Mouse (Mus musculus): ENCODE measurements around the gene Lama2.
"Not testable (repeated sequence)": the region's sequence is repeated elsewhere in the genome, so short reads cannot be mapped to it uniquely, and the experiment has no call there.

The Lama2 gene

DNA sequence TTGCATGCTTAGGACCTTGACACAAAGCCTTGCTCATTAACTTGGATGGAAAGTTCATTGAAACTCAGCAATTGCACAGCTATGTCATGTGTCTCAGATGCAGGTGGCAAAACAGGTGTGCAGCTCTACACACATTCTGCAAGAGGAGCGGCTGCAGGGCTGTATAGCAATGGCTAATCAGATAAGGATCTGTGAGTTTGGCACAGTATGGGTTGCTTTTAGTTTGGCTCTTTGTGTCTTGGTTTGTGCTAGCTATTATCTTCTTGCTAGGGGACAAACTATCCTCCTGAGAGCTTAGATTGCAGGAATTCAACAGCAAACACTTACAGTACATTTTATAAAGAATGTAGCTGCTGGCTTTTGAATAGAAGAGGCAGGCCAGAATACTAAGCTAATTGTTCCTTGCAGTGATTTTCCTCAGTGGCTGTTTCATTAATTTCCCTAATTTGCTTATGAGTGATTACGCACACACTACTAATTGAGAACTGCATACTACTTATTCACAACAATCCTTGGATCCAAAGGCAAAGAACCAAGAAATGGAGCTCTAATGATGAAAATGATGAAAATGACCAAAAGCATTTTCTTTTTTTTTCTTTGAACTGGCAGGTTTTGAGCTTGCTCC is 617.9 kb downstream of the Lama2 start:
- DNase-seq, result no peak

DNA sequence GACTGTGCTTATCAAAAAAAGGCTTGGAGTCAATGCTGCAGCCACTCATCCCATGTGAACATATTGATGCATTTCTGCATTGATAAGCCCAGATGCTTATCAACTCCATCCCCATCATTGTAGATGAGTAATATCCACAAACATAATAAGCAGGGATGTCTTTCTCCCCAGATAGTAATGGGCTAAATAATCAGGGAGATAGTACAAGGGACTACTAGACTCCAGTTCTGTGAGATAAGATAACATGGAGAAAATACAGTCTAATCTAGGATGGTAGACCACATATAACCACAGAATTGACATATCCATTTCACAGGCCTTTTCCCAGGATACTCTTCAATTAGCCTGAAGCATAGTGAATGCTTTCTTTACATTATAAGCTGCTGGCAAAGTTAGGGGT is 622.9 kb downstream of the Lama2 start:
- no peak for DNase-seq

DNA sequence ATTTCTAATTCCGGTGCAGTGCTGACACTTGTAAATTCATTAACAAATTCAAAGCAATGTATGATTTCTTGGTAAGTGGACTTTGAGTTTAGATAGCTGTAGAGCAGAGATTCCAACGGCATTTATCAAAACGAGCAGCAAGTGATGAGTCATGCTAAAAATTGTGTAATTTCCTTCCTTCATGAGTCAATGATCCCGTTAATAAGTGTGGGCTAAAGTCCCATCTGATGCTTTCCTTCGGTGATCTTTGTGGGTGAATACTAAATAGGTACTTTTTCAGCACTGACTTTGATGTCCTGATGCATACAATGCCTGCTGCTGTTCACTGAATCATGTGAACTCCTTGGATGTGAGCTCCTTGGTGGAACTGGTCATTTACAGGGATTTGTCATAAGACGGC is 623.6 kb downstream of the Lama2 start:
- no peak for DNase-seq

- DNase-seq, result peak; percentile 51
These were observed 624.2 kb downstream of the Lama2 start for GRCm38 (mm10) chr10:26995182-26995975.

DNA sequence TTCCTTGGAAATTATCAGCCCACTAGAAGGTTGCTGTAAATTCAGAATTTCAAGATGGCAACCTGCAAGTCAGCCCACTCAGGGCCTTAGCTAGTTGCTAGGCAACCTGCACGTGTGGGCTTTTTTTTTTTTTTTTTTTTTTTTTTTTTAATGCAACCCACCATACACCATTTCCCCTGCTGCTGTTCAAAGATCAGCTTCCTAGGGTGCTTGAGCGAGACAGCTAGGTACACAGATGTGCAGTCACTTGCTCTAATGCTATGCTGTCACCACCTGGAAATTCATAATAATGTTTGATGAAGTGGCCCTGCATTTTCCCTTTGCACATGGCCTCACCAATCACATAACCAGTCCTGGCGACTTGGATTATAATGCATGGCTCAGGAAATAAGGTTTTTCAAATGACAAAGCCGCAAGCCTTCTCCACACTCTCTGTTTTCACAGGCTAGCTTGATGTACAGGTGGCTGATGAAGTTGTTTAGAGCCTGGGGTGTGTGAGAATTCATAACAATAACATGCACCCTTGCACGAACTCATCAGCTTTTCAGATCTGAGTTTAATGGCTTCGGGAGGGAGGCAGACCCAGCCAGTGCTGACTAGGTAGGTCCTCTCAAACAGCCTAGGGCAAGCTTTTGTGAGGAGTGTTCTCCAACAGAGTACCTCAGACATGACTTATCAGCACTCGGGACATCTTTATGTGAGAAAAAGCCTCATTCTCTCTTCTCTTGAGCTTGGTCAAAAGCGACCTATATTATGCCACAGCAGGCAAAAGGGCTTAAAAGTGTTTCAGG is 625.4 kb downstream of the Lama2 start:
- no peak for DNase-seq

- no peak for DNase-seq
These were observed 634.1 kb downstream of the Lama2 start for GRCm38 (mm10) chr10:26985451-26985850.

DNA sequence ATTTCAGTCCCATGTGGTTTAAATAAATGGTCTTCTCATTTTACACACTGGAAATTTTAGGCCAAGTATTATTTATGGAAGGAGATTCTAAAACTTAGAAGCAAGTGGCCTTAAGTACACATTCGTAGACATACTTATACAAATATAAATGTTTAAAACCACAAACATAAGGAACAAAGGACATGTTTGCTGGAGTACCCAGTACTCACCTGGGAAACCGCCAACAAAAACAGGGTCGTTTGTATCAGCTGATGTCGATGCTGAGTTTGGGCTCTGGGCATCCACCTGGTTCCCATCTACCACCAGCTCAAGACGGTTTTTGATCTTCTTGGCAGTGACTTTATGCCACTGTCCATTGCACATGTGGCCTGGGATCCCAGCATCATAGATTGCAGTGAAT is 635.5 kb downstream of the Lama2 start:
- not testable (repeated sequence) for DNase-seq

GRCm38 (mm10) chr10:26983583-26983982 is 636.0 kb downstream of the Lama2 start:
- DNase-seq, result no peak

DNA sequence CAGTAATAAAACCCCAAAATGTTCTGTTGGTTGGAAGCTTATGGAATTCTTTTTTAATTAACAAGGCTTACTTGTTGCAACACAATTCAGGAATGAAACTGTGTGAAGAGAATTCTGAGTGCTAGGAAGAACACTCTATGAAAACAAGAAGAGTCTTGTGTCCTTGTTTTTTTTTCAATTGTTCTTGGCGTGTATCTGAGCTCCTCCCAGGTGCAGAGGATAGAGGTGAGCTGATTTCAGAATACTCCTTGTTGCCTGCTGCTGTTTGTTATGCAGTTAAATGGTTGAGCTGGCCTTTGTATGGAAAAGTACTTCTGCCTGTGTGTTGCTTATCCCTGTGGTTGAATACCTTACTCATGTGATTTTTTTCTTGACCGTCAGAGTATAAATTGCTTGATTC is 636.9 kb downstream of the Lama2 start:
- no peak for DNase-seq

- no peak for DNase-seq
These were observed 644.2 kb downstream of the Lama2 start for GRCm38 (mm10) chr10:26975372-26975771.

- DNase-seq, result no peak
These were observed 645.3 kb downstream of the Lama2 start for GRCm38 (mm10) chr10:26974224-26974623.

DNA sequence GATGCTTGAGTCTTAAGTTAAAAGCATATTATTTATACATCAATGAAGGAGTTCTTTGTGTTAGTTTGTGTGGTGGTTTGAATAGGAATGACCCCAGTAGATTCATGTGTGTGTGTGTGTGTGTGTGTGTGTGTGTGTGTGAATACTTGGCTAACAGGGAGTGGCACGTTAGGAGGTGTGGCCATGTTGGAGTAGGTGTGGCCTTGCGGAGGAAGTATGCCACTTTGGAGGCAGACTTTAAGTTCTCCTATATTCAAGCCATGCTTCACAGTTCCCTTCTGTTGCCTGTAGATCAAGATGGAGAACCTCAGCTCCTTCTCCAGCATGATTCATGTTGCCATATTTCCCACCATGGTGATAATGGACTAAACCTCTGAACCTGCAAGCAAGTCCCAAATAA is 646.0 kb downstream of the Lama2 start:
- DNase-seq, result no peak

DNA sequence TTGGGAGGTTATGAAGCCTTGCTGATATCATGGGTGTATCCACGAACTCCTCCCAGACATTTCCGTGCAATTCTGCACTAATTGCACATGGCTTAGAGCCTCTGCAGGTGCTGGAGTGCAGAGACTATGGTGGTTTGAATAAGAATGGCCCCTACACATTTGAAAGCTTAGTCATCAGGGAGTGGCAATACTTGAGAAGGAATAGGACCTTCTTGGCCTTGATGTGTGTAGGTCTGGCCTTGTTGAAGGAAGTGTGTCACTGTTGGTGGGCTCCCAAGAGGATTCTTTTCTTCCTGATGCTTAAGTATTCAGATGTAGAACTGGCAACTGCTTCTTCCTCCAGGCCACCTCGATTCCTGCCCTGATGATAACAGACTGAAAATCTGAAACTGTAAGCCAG is 661.0 kb downstream of the Lama2 start:
- DNase-seq, result no peak

DNA sequence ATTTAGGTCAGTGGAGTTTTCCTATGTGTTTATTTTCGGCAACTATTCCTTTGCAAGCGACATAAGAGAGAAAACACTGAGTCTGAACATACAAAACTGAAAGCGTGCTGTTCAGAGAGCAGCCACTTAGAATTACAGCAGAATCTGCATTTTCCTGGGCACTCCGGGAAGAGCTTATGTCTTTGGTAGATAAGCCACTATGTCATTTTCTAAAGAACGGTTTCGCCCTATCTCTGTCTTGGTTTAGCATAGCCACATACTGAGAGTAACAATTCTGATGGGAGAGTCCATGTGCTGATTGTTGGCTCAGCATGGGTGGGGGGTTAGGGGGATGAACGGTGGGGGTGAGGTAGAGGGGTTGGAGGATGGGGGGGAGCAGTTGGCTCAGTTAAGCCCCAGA is 669.1 kb downstream of the Lama2 start:
- no peak for DNase-seq

GRCm38 (mm10) chr10:26949667-26950066 is 669.9 kb downstream of the Lama2 start:
- DNase-seq, result no peak

DNA sequence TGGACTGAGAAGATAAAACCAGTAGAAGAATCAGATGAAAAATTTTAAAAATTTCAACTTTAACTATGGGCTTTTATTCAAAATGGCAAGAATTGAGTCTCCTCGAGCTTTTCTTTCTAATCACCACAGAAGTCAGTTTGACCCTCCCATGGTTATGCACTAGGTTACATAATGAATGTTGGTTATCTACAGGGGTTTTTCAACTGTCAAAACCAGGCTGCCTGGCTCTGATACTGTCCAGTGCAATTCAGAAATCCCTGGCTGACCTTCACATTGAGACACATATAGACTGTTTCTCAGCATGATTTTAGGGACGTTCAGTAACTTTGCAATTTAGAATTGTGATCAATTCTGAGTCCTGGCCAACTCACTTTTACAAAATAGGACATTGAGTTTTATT is 671.2 kb downstream of the Lama2 start:
- no peak for DNase-seq

- DNase-seq, result no peak
These were observed 680.0 kb downstream of the Lama2 start for GRCm38 (mm10) chr10:26939549-26939948.

GRCm38 (mm10) chr10:26938464-26938863 is 681.1 kb downstream of the Lama2 start:
- not testable (repeated sequence) for DNase-seq

- not testable (repeated sequence) for DNase-seq
These were observed 683.5 kb downstream of the Lama2 start for GRCm38 (mm10) chr10:26936056-26936455.
